Mouse (Mus musculus): ENCODE measurements around the gene Plin5. TPM values are rescaled to one million over a fixed set of nuclear protein-coding genes. Genes with fewer than 3 reads are reported as not detected.

Plin5 gene
- total and polyA plus RNA-seq, 3 experiments, result not detected

- H3K27ac ChIP-seq (ENCODE audit: insufficient read depth, low read depth), result no peak overlapping the region
- H3K79me2 ChIP-seq (replicated peaks; ENCODE audit: control insufficient read depth, extremely low read depth, insufficient read depth, poor library complexity, severe bottlenecking), result no peaks in the 10 kb centered on the region
- H3K36me3 ChIP-seq (replicated peaks in 1 of 2; ENCODE audit: control insufficient read depth in 1 of 2, insufficient read depth in 1 of 2, low read length in 1 of 2), result peaks cover 6 to 45% of the 10 kb centered on the region in 2 experiments
- H3K9ac ChIP-seq (ENCODE audit: insufficient read depth, low read depth), result no peak overlapping the region
- no peak for DNase-seq (ENCODE audit: extremely low read depth)
- H3K9me3 ChIP-seq (replicated peaks; ENCODE audit: low read length), result no peaks in the 10 kb centered on the region
- dilution Hi-C loops (cut with MboI; ENCODE audit: extremely low pct_ligation_motif_present, extremely low pct_unique_long_range_greater_than_20kb, low sequenced_read_pairs), result no loop called here
- H3K27me3 ChIP-seq (replicated peaks), result no peaks in the 10 kb centered on the region
- no peak overlapping the region for H3K4me3 ChIP-seq (replicated peaks in 1 of 3; ENCODE audit: low read depth in 2 of 3, low read length in 2 of 3, poor library complexity in 1 of 3)
- in situ Hi-C loops (cut with MboI; ENCODE audit: low pct_ligation_motif_present, low pct_unique_long_range_greater_than_20kb, low sequenced_read_pairs), result no loop called here
- H3K4me2 ChIP-seq (ENCODE audit: insufficient read depth, low read depth, poor library complexity, severe bottlenecking), result no peak overlapping the region
- H3K4me1 ChIP-seq (ENCODE audit: control insufficient read depth in 1 of 2, insufficient read depth in 2 of 2), result 0 out of 4 replicates have a peak, but pooled peaks cover 0 to 2% of the 10 kb centered on the region in 2 experiments
- TF ChIP-seq UBTF (IDR thresholded peaks at IDR 0.05; ENCODE audit: low read depth, low read length), result no peak
- no peak for TF ChIP-seq ZC3H11A (IDR thresholded peaks at IDR 0.05; ENCODE audit: low read depth, low read length)
- no peak for TF ChIP-seq ETS1 (conservative IDR thresholded peaks at IDR 0.05; ENCODE audit: low read depth, low read length)
These were observed 8.9 kb downstream of the Plin5 start for GRCm38 (mm10) chr17:56108334-56109044.

- Histone ChIP-seq H3K4me1 (ENCODE audit: control insufficient read depth in 1 of 2, insufficient read depth in 2 of 2) (0 out of 4 replicates have a peak, but pooled peaks cover 0 to 2% of the 10 kb centered on the region in 2 experiments), H3K79me2 (replicated peaks; ENCODE audit: control insufficient read depth, extremely low read depth, insufficient read depth, poor library complexity, severe bottlenecking) (no peaks in the 10 kb centered on the region), H3K27me3 (replicated peaks) (no peaks in the 10 kb centered on the region), H3K4me2 (ENCODE audit: insufficient read depth, low read depth, poor library complexity, severe bottlenecking) (no peak overlapping the region), H3K9me3 (replicated peaks; ENCODE audit: low read length) (no peaks in the 10 kb centered on the region), H3K4me3 (replicated peaks in 1 of 3; ENCODE audit: low read depth in 2 of 3, low read length in 2 of 3, poor library complexity in 1 of 3) (no peak overlapping the region), H3K36me3 (replicated peaks in 1 of 2; ENCODE audit: control insufficient read depth in 1 of 2, insufficient read depth in 1 of 2, low read length in 1 of 2) (peaks cover 14 to 50% of the 10 kb centered on the region in 2 experiments), H3K9ac (ENCODE audit: insufficient read depth, low read depth) (no peak overlapping the region), H3K27ac (ENCODE audit: insufficient read depth, low read depth) (no peak overlapping the region)
- DNase-seq (ENCODE audit: extremely low read depth), result no peak
- in situ Hi-C loops (cut with MboI; ENCODE audit: low pct_ligation_motif_present, low pct_unique_long_range_greater_than_20kb, low sequenced_read_pairs) (no loop called here), dilution Hi-C loops (cut with MboI; ENCODE audit: extremely low pct_ligation_motif_present, extremely low pct_unique_long_range_greater_than_20kb, low sequenced_read_pairs) (no loop called here)
- TF ChIP-seq MAFK (IDR thresholded peaks at IDR 0.05; ENCODE audit: insufficient replicate concordance, low read length) (no peak), USF1 (IDR thresholded peaks at IDR 0.05; ENCODE audit: low read depth, low read length) (no peak), JUND (conservative IDR thresholded peaks at IDR 0.05; ENCODE audit: low read depth, low read length) (no peak), MEF2A (IDR thresholded peaks at IDR 0.05; ENCODE audit: borderline replicate concordance, low read depth, low read length) (no peak), ZC3H11A (IDR thresholded peaks at IDR 0.05; ENCODE audit: low read depth, low read length) (no peak), CHD2 (IDR thresholded peaks at IDR 0.05; ENCODE audit: low read length) (no peak), RAD21 (IDR thresholded peaks at IDR 0.05; ENCODE audit: low read depth, low read length) (no peak), GABPA (IDR thresholded peaks at IDR 0.05; ENCODE audit: insufficient replicate concordance, low read depth, low read length) (no peak), ZKSCAN1 (IDR thresholded peaks at IDR 0.05; ENCODE audit: borderline replicate concordance, low read depth, low read length) (no peak), BHLHE40 (IDR thresholded peaks at IDR 0.05; ENCODE audit: low read depth, low read length) (no peak)
These were observed 9.7 kb downstream of the Plin5 start for GRCm38 (mm10) chr17:56107736-56108135.

All from CH12.LX (cell line).